Mouse (Mus musculus): Measurements from ENCODE around the gene Tbc1d30. TPM values are rescaled to one million over a fixed set of nuclear protein-coding genes. Genes with fewer than 3 reads are reported as not detected.

Gene Tbc1d30
- polyA plus RNA-seq (2015; fragmentation: Nextera tagmentation; extraction: Ambion mirVana), result 1.7 and 2.6 TPM in 2 replicates

DNA sequence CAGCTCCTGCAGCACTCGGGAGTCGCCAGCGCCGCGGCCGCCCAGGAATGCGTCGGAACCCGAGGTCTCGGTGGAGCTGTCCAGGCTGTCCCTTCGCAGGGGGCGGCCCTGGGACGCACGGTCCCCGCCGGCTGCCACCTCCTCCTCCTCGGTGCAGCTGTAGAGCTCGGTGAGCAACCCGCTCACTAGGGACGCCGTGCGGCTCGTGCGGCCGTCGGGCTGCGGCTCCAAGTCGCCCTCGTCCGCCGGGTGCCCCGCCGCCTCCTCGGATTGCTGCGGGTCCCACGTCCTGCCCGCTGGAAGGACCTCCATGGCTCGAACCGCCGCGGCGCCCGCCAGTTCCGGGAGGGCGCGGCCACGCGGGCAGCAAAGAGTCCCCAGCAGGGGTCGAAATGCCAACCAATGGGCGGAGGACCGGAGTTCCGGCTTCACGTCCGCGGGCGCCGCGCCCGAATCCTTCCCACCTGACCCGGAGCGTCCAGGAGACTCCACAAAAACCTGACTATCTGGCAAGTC is at the start of gene Tbc1d30:
Gene Tbc1d30 (minus strand): TSS at position 213 of the 516 bp plus-strand sequence.
- Histone ChIP-seq H3K27ac (replicated peaks) (no peak within 1 kb of the TSS), H3K4me3 (replicated peaks) (peak within 1 kb of the TSS; percentile 57), H3K9me3 (replicated peaks) (no peaks in the 10 kb centered on the region), H3K27me3 (peaks cover 34% of the 10 kb centered on the region), H3K4me2 (replicated peaks) (peak within 1 kb of the TSS; percentile 96), H3K9ac (no peak within 1 kb of the TSS), H3K4me1 (peaks cover 13% of the 10 kb centered on the region), H3K36me3 (no peaks in the 10 kb centered on the region)
- under 1% methylated on average over 55 of the region's 61 CpGs for WGBS
- ATAC-seq (ENCODE audit: insufficient number of reproducible peaks, low FRiP score, low TSS enrichment, low read depth), result peak; percentile 57; the same call in 1 of the 2 replicates

GRCm38 (mm10) chr10:121398599-121398998 is 47.5 kb upstream of the Tbc1d30 start:
- Histone ChIP-seq H3K27ac (replicated peaks) (no peak overlapping the region), H3K9ac (no peak overlapping the region), H3K9me3 (replicated peaks) (no peaks in the 10 kb centered on the region), H3K4me1 (peaks cover 21% of the 10 kb centered on the region), H3K27me3 (no peaks in the 10 kb centered on the region), H3K4me3 (replicated peaks) (no peak overlapping the region), H3K36me3 (peaks cover 25% of the 10 kb centered on the region), H3K4me2 (replicated peaks) (no peak overlapping the region)
- no peak for ATAC-seq (ENCODE audit: insufficient number of reproducible peaks, low FRiP score, low TSS enrichment, low read depth)
- WGBS, result 89% methylated on average over 7 of the region's 7 CpGs

GRCm38 (mm10) chr10:121395542-121396176 is 44.6 kb upstream of the Tbc1d30 start:
- Histone ChIP-seq H3K9me3 (replicated peaks) (no peaks in the 10 kb centered on the region), H3K36me3 (peaks cover 54% of the 10 kb centered on the region), H3K27ac (replicated peaks) (0 out of 2 replicates have a peak overlapping the region, but pooled peaks have one; percentile 11), H3K4me2 (replicated peaks) (no peak overlapping the region), H3K4me3 (replicated peaks) (no peak overlapping the region), H3K9ac (no peak overlapping the region), H3K27me3 (no peaks in the 10 kb centered on the region), H3K4me1 (peaks cover 22% of the 10 kb centered on the region)
- ATAC-seq (ENCODE audit: insufficient number of reproducible peaks, low FRiP score, low TSS enrichment, low read depth), result no peak
- WGBS, result 75% methylated on average over 20 of the region's 20 CpGs

- H3K4me2 ChIP-seq (replicated peaks), result no peak overlapping the region; the same call in 1 of the 2 replicates
- H3K9ac ChIP-seq, result no peak overlapping the region
- peaks cover 22% of the 10 kb centered on the region for H3K4me1 ChIP-seq
- ATAC-seq (ENCODE audit: insufficient number of reproducible peaks, low FRiP score, low TSS enrichment, low read depth), result no peak
- WGBS, result 58% methylated on average over 18 of the region's 18 CpGs
- H3K9me3 ChIP-seq (replicated peaks), result no peaks in the 10 kb centered on the region
- H3K36me3 ChIP-seq, result peaks cover 62% of the 10 kb centered on the region
- H3K4me3 ChIP-seq (replicated peaks), result no peak overlapping the region
- no peaks in the 10 kb centered on the region for H3K27me3 ChIP-seq
- H3K27ac ChIP-seq (replicated peaks), result peak overlapping the region; percentile 68
These were observed 43.8 kb upstream of the Tbc1d30 start for GRCm38 (mm10) chr10:121394789-121395325.

- Histone ChIP-seq H3K27ac (replicated peaks) (peak overlapping the region; percentile 68), H3K36me3 (peaks cover 68% of the 10 kb centered on the region), H3K4me1 (peaks cover 22% of the 10 kb centered on the region), H3K27me3 (no peaks in the 10 kb centered on the region), H3K9ac (no peak overlapping the region), H3K9me3 (replicated peaks) (no peaks in the 10 kb centered on the region), H3K4me2 (replicated peaks) (no peak overlapping the region), H3K4me3 (replicated peaks) (no peak overlapping the region)
- 57% methylated on average over 6 of the region's 6 CpGs for WGBS
- no peak for ATAC-seq (ENCODE audit: insufficient number of reproducible peaks, low FRiP score, low TSS enrichment, low read depth)
These were observed 43.2 kb upstream of the Tbc1d30 start for GRCm38 (mm10) chr10:121394270-121394669.

- H3K9ac ChIP-seq, result no peak overlapping the region
- WGBS, result 93% methylated on average over 8 of the region's 8 CpGs
- H3K4me1 ChIP-seq, result peaks cover 24% of the 10 kb centered on the region
- H3K27me3 ChIP-seq, result no peaks in the 10 kb centered on the region
- ATAC-seq (ENCODE audit: insufficient number of reproducible peaks, low FRiP score, low TSS enrichment, low read depth), result no peak
- H3K36me3 ChIP-seq, result peaks cover 84% of the 10 kb centered on the region
- no peak overlapping the region for H3K27ac ChIP-seq (replicated peaks)
- H3K9me3 ChIP-seq (replicated peaks), result no peaks in the 10 kb centered on the region
- H3K4me2 ChIP-seq (replicated peaks), result no peak overlapping the region
- no peak overlapping the region for H3K4me3 ChIP-seq (replicated peaks)
These were observed 40.8 kb upstream of the Tbc1d30 start for GRCm38 (mm10) chr10:121391901-121392300.

GRCm38 (mm10) chr10:121390602-121391001 is 39.5 kb upstream of the Tbc1d30 start:
- no peak overlapping the region for H3K4me2 ChIP-seq (replicated peaks)
- no peak overlapping the region for H3K9ac ChIP-seq
- H3K27ac ChIP-seq (replicated peaks), result no peak overlapping the region
- H3K4me3 ChIP-seq (replicated peaks), result no peak overlapping the region
- H3K4me1 ChIP-seq, result peaks cover 32% of the 10 kb centered on the region
- no peaks in the 10 kb centered on the region for H3K27me3 ChIP-seq
- H3K9me3 ChIP-seq (replicated peaks), result no peaks in the 10 kb centered on the region
- H3K36me3 ChIP-seq, result peaks cover 78% of the 10 kb centered on the region
- 67% methylated on average over 10 of the region's 10 CpGs for WGBS
- no peak for ATAC-seq (ENCODE audit: insufficient number of reproducible peaks, low FRiP score, low TSS enrichment, low read depth)

DNA sequence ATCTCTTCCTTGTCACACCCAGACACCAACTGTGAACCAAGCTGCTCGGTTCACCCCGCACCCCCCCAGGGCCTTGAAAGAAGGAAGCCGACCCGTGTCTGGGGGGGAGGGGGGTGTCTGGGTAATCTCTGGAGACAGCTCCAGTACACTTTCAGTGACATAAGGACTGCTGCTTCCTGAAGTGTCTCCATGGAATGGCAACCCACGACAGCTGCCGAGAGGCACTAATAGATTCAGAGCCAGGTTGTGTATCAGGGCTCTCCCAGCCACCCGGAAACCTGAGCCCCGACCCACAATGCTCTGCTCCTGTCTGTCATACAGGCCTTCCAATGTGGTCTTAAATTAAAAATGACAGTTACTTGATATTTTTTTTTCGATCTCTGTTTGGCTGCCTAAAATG is 35.3 kb upstream of the Tbc1d30 start:
- H3K4me3 ChIP-seq (replicated peaks), result no peak overlapping the region
- H3K9ac ChIP-seq, result no peak overlapping the region
- no peaks in the 10 kb centered on the region for H3K9me3 ChIP-seq (replicated peaks)
- peak overlapping the region; percentile 28; the same call in 1 of the 2 replicates for H3K27ac ChIP-seq (replicated peaks)
- peaks cover 83% of the 10 kb centered on the region for H3K36me3 ChIP-seq
- no peaks in the 10 kb centered on the region for H3K27me3 ChIP-seq
- WGBS, result 14% methylated on average over 9 of the region's 9 CpGs
- peak; percentile 77 for ATAC-seq (ENCODE audit: insufficient number of reproducible peaks, low FRiP score, low TSS enrichment, low read depth)
- peaks cover 15% of the 10 kb centered on the region; the same call in 1 of the 2 replicates for H3K4me1 ChIP-seq
- no peak overlapping the region for H3K4me2 ChIP-seq (replicated peaks)

GRCm38 (mm10) chr10:121385695-121386094 is 34.6 kb upstream of the Tbc1d30 start:
- no peak for ATAC-seq (ENCODE audit: insufficient number of reproducible peaks, low FRiP score, low TSS enrichment, low read depth)
- 92% methylated on average over 6 of the region's 6 CpGs for WGBS

DNA sequence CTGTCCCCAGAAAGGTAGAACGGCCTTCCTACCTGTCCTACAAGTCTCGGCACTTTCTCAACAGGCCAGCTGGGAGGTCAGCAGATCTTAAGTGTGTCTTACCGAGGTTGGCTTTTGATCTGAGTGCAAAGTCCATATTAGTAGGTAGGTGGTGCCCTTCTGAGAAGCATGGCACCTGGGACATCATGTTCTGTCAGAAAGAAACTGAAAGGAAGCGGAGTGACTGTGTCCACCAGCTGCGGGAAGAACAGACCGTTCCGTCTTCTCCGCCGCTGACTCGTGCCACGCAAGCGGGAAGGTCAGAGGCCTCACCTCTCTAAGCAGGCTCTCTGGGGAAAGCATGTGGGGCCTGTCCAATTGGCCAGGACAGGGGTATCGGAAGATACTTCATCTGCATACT is 33.6 kb upstream of the Tbc1d30 start:
- no peak overlapping the region for H3K9ac ChIP-seq
- H3K27me3 ChIP-seq, result no peaks in the 10 kb centered on the region

More at GRCm38 (mm10) chr10:121385695-121386094, 34.6 kb upstream of the Tbc1d30 start:
- H3K27me3 ChIP-seq, result no peaks in the 10 kb centered on the region
- peaks cover 15% of the 10 kb centered on the region; the same call in 1 of the 2 replicates for H3K4me1 ChIP-seq
- H3K4me3 ChIP-seq (replicated peaks), result no peak overlapping the region
- H3K4me2 ChIP-seq (replicated peaks), result no peak overlapping the region
- peaks cover 83% of the 10 kb centered on the region for H3K36me3 ChIP-seq
- 0 out of 2 replicates have a peak overlapping the region, but pooled peaks have one; percentile 28 for H3K27ac ChIP-seq (replicated peaks)
- H3K9ac ChIP-seq, result no peak overlapping the region
- H3K9me3 ChIP-seq (replicated peaks), result no peaks in the 10 kb centered on the region

GRCm38 (mm10) chr10:121381280-121381679 is 30.2 kb upstream of the Tbc1d30 start:
- no peak overlapping the region for H3K27ac ChIP-seq (replicated peaks)
- no peak overlapping the region for H3K4me3 ChIP-seq (replicated peaks)
- no peak for ATAC-seq (ENCODE audit: insufficient number of reproducible peaks, low FRiP score, low TSS enrichment, low read depth)
- no peaks in the 10 kb centered on the region for H3K9me3 ChIP-seq (replicated peaks)
- peaks cover 89% of the 10 kb centered on the region for H3K36me3 ChIP-seq
- H3K4me1 ChIP-seq, result peaks cover 14% of the 10 kb centered on the region
- no peaks in the 10 kb centered on the region for H3K27me3 ChIP-seq
- WGBS, result 92% methylated on average over 18 of the region's 18 CpGs
- no peak overlapping the region for H3K9ac ChIP-seq
- no peak overlapping the region for H3K4me2 ChIP-seq (replicated peaks)

More for the DNA sequence above, 33.6 kb upstream of the Tbc1d30 start:
- 92% methylated on average over 13 of the region's 13 CpGs for WGBS
- no peak overlapping the region for H3K27ac ChIP-seq (replicated peaks)
- H3K36me3 ChIP-seq, result peaks cover 81% of the 10 kb centered on the region
- H3K4me2 ChIP-seq (replicated peaks), result no peak overlapping the region
- no peak for ATAC-seq (ENCODE audit: insufficient number of reproducible peaks, low FRiP score, low TSS enrichment, low read depth)
- H3K4me3 ChIP-seq (replicated peaks), result no peak overlapping the region
- no peaks in the 10 kb centered on the region for H3K9me3 ChIP-seq (replicated peaks)
- H3K4me1 ChIP-seq, result peaks cover 15% of the 10 kb centered on the region; the same call in 1 of the 2 replicates
